9 mouse cellular contexts compared by ENCODE assay signal in the genomic region with DNA sequence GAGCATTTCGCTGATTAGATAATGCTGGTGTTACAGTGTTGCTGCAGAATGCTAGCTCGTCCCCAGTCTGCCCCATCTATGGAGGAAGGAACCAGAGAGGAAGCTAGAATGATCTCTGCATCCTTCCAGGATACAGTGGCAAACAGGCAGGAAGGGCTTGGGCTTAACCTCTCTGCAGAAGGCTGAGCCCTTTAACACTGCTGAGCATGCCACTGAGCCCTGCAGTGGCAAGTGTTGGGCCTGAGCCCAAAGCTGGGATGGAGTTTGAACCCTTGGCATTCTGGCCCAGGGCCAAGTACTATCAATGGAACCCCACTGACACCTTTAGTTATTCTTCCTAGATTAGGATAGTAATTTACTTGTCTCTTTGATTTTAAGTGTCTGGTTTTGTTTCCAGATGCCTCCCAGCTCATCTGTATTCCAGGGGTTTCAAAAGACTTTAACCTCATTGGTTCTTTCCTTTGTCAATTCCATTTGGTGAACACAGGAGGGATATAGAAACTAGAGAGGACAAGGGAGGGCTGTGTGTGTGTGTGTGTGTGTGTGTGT.
DNase-seq lines count a peak whose midpoint lies in the region; ATAC-seq and TF ChIP-seq lines count a peak whose summit lies in the region.
"Had no signal": no experiment of that assay in that cellular context is flagged by ENCODE, and none has a peak within 500 bp of the region (broad histone marks: within the 10 kb centered on the region; RNA-seq: fewer than 3 reads in every experiment).

No protein-coding gene starts in this region.

- TF ChIP-seq POLR2A in CH12.LX (IDR thresholded peaks at IDR 0.05; ENCODE audit: low read depth, low read length), result no peak

- TF ChIP-seq CTCF in CH12.LX (conservative IDR thresholded peaks at IDR 0.05 in 1 of 2, IDR thresholded peaks at IDR 0.05 in 1 of 2; ENCODE audit: low read depth in 2 of 2, low read length in 2 of 2), result no peak

- peaks cover 19% of the 10 kb centered on the region for H3K79me2 ChIP-seq in CH12.LX (replicated peaks; ENCODE audit: control insufficient read depth, extremely low read depth, insufficient read depth, poor library complexity, severe bottlenecking)

- TF ChIP-seq RAD21 in CH12.LX (IDR thresholded peaks at IDR 0.05; ENCODE audit: low read depth, low read length), result no peak

- H3K27me3 ChIP-seq in heart, embryonic 11.5 days (ENCODE audit: control insufficient read depth, insufficient read depth, low read length), result no peaks in the 10 kb centered on the region
- H3K27me3 ChIP-seq in CH12.LX (replicated peaks), result no peaks in the 10 kb centered on the region
- H3K27me3 ChIP-seq in forebrain, embryonic 10.5 days (ENCODE audit: poor library complexity, severe bottlenecking), result no peaks in the 10 kb centered on the region
- no peaks in the 10 kb centered on the region for H3K27me3 ChIP-seq in kidney, embryonic 16.5 days (ENCODE audit: insufficient read depth, low read length)

- WGBS in heart, embryonic 11.5 days (ENCODE audit: insufficient replicate concordance), result 29% methylated on average over 2 of the region's 2 CpGs
- 66% methylated on average over 2 of the region's 2 CpGs for WGBS in forebrain, embryonic 10.5 days
- 56% methylated on average over 2 of the region's 2 CpGs for WGBS in kidney, embryonic 16.5 days

- no peaks in the 10 kb centered on the region for H3K9me3 ChIP-seq in heart, embryonic 11.5 days (replicated peaks; ENCODE audit: control insufficient read depth, low read length)
- H3K9me3 ChIP-seq in CH12.LX (replicated peaks; ENCODE audit: low read length), result no peaks in the 10 kb centered on the region
- no peaks in the 10 kb centered on the region for H3K9me3 ChIP-seq in forebrain, embryonic 10.5 days
- no peaks in the 10 kb centered on the region for H3K9me3 ChIP-seq in kidney, embryonic 16.5 days (ENCODE audit: low read length)

- no peak overlapping the region for H3K4me2 ChIP-seq in heart, embryonic 11.5 days
- H3K4me2 ChIP-seq in CH12.LX (ENCODE audit: insufficient read depth, low read depth, poor library complexity, severe bottlenecking), result no peak overlapping the region
- H3K4me2 ChIP-seq in kidney, embryonic 16.5 days (replicated peaks; ENCODE audit: low read depth, low read length), result no peak overlapping the region

- no peak for TF ChIP-seq EP300 in CH12.LX (IDR thresholded peaks at IDR 0.05; ENCODE audit: low read length)

- H3K4me1 ChIP-seq in heart, embryonic 11.5 days (ENCODE audit: control insufficient read depth, insufficient read depth, low read length), result peaks cover 5% of the 10 kb centered on the region
- H3K4me1 ChIP-seq in CH12.LX (ENCODE audit: control insufficient read depth in 1 of 2, insufficient read depth in 2 of 2), result peaks cover 21 to 77% of the 10 kb centered on the region in 2 experiments
- peaks cover 20% of the 10 kb centered on the region for H3K4me1 ChIP-seq in forebrain, embryonic 10.5 days
- H3K4me1 ChIP-seq in kidney, embryonic 16.5 days (ENCODE audit: insufficient read depth, low read length), result peaks cover 9% of the 10 kb centered on the region

- H3K9ac ChIP-seq in heart, embryonic 11.5 days (ENCODE audit: low read depth, low read length), result no peak overlapping the region
- H3K9ac ChIP-seq in CH12.LX (ENCODE audit: insufficient read depth, low read depth), result no peak overlapping the region
- H3K9ac ChIP-seq in kidney, embryonic 16.5 days (replicated peaks; ENCODE audit: low read length), result no peak overlapping the region

- no peak for DNase-seq in heart, postnatal 14 days
- DNase-seq in CH12.LX (ENCODE audit: extremely low read depth), result no peak
- DNase-seq in forebrain, embryonic 10.5 days (ENCODE audit: extremely low spot score, low spot score), result no peak
- no peak for DNase-seq in ovary, postnatal 10 days (ENCODE audit: low spot score)
- no peak for DNase-seq in Muller cell, postnatal 12 days (ENCODE audit: inconsistent ontology term)
- DNase-seq in lung, postnatal 36 days, result no peak
- DNase-seq: right cerebral cortex, postnatal 14 days had no signal

- dilution Hi-C loops in CH12.LX (cut with MboI; ENCODE audit: extremely low pct_ligation_motif_present, extremely low pct_unique_long_range_greater_than_20kb, low sequenced_read_pairs), result no loop called here

- ATAC-seq in heart, embryonic 11.5 days (replicated peaks; ENCODE audit: insufficient number of reproducible peaks, low FRiP score, low TSS enrichment), result peak; percentile 31; the same call in 1 of the 2 replicates
- peak; percentile 74 for ATAC-seq in kidney, embryonic 16.5 days (ENCODE audit: low FRiP score, low TSS enrichment)

- no peaks in the 10 kb centered on the region for H3K36me3 ChIP-seq in heart, embryonic 11.5 days (ENCODE audit: control insufficient read depth, insufficient read depth, low read length)
- peaks cover 0 to 2% of the 10 kb centered on the region in 2 experiments for H3K36me3 ChIP-seq in CH12.LX (replicated peaks in 1 of 2; ENCODE audit: control insufficient read depth in 1 of 2, insufficient read depth in 1 of 2, low read length in 1 of 2)
- H3K36me3 ChIP-seq in forebrain, embryonic 10.5 days (replicated peaks), result no peaks in the 10 kb centered on the region
- no peaks in the 10 kb centered on the region for H3K36me3 ChIP-seq in kidney, embryonic 16.5 days (ENCODE audit: insufficient read depth, low read length)

- in situ Hi-C loops in CH12.LX (cut with MboI; ENCODE audit: low pct_ligation_motif_present, low pct_unique_long_range_greater_than_20kb, low sequenced_read_pairs), result no loop called here

- H3K27ac ChIP-seq in heart, embryonic 11.5 days (ENCODE audit: low read depth, low read length), result no peak overlapping the region
- H3K27ac ChIP-seq in CH12.LX (ENCODE audit: insufficient read depth, low read depth), result peak overlapping the region; percentile 5; the same call in 1 of the 2 replicates
- H3K27ac ChIP-seq in forebrain, embryonic 10.5 days, result peak overlapping the region; percentile 58; the same call in 1 of the 2 replicates
- H3K27ac ChIP-seq in kidney, embryonic 16.5 days (ENCODE audit: low read length), result no peak overlapping the region

- intact Hi-C loops in heart, postnatal 14 days (cut with DNase I), result no loop called here

- no peak overlapping the region for H3K4me3 ChIP-seq in heart, embryonic 11.5 days (ENCODE audit: low read depth, low read length)
- H3K4me3 ChIP-seq in CH12.LX (replicated peaks in 1 of 3; ENCODE audit: low read depth in 2 of 3, low read length in 2 of 3, poor library complexity in 1 of 3), result no peak overlapping the region
- no peak overlapping the region for H3K4me3 ChIP-seq in forebrain, embryonic 10.5 days
- no peak overlapping the region for H3K4me3 ChIP-seq in kidney, embryonic 16.5 days (ENCODE audit: low read length)

TF ChIP-seq in CH12.LX, 34 proteins besides CTCF, POLR2A, EP300 and RAD21:
- TF ChIP-seq MAX (IDR thresholded peaks at IDR 0.05; ENCODE audit: low read length), result no peak
- no peak for TF ChIP-seq MEF2A (IDR thresholded peaks at IDR 0.05; ENCODE audit: borderline replicate concordance, low read depth, low read length)
- TF ChIP-seq E2F4 (IDR thresholded peaks at IDR 0.05; ENCODE audit: insufficient replicate concordance, low read depth, low read length), result no peak
- TF ChIP-seq PAX5 (IDR thresholded peaks at IDR 0.05; ENCODE audit: low read length), result no peak
- TF ChIP-seq NELFE (IDR thresholded peaks at IDR 0.05; ENCODE audit: low read depth, low read length), result no peak
- no peak for TF ChIP-seq HCFC1 (IDR thresholded peaks at IDR 0.05; ENCODE audit: low read depth, low read length)
- no peak for TF ChIP-seq ELF1 (IDR thresholded peaks at IDR 0.05; ENCODE audit: low read depth, low read length)
- no peak for TF ChIP-seq TBP (conservative IDR thresholded peaks at IDR 0.05; ENCODE audit: low read depth, low read length)
- no peak for TF ChIP-seq ZC3H11A (IDR thresholded peaks at IDR 0.05; ENCODE audit: low read depth, low read length)

Comparison
In these comparisons a context has a peak if more than half of its experiments do, and no peak if none do; other contexts are left out.
1. H3K27ac ChIP-seq: peak in CH12.LX (single experiment) and forebrain, embryonic 10.5 days (single experiment); none in heart, embryonic 11.5 days (single experiment) and kidney, embryonic 16.5 days (single experiment).